Mouse (Mus musculus) left cerebral cortex, adult 11 months (tissue): ENCODE data around the gene Prr5.
"Not testable (repeated sequence)": the region's sequence is repeated elsewhere in the genome, so short reads cannot be mapped to it uniquely, and the experiment has no call there.

ENCODE experiments used
- DNase-seq: peaks from one replicate; pipeline ENCODE4 v3.0.0; 2022; ENCODE audit warnings: low spot score

Prr5 gene

GRCm38 (mm10) chr15:84714730-84715129, 45.3 kb downstream of the Prr5 start:
- no peak for DNase-seq

- no peak for DNase-seq
Measured at GRCm38 (mm10) chr15:84715132-84715531, 45.7 kb downstream of the Prr5 start.

- DNase-seq: not testable (repeated sequence)
Measured at GRCm38 (mm10) chr15:84717570-84718270, 48.3 kb downstream of the Prr5 start.

- no peak for DNase-seq
Measured at GRCm38 (mm10) chr15:84718785-84719184, 49.4 kb downstream of the Prr5 start.

- DNase-seq: no peak
Measured at GRCm38 (mm10) chr15:84719791-84720190, 50.4 kb downstream of the Prr5 start, which contains the start of gene Arhgap8. Gene Arhgap8, plus strand, starts transcription at chr15:84720052.

- no peak for DNase-seq
Measured at GRCm38 (mm10) chr15:84720291-84721204, 51.1 kb downstream of the Prr5 start.

GRCm38 (mm10) chr15:84723656-84724055, 54.2 kb downstream of the Prr5 start:
- not testable (repeated sequence) for DNase-seq

- DNase-seq: no peak
Measured at GRCm38 (mm10) chr15:84724199-84724598, 54.8 kb downstream of the Prr5 start.

- no peak for DNase-seq
Measured at GRCm38 (mm10) chr15:84729685-84730084, 60.3 kb downstream of the Prr5 start.

- no peak for DNase-seq
Measured at GRCm38 (mm10) chr15:84730893-84731292, 61.5 kb downstream of the Prr5 start.

GRCm38 (mm10) chr15:84731676-84732424, 62.4 kb downstream of the Prr5 start:
- DNase-seq: no peak

- no peak for DNase-seq
Measured at GRCm38 (mm10) chr15:84732425-84732749, 63.0 kb downstream of the Prr5 start.

- DNase-seq: no peak
Measured at GRCm38 (mm10) chr15:84736346-84736993, 67.0 kb downstream of the Prr5 start.

GRCm38 (mm10) chr15:84736994-84737346, 67.5 kb downstream of the Prr5 start:
- DNase-seq: no peak

GRCm38 (mm10) chr15:84738246-84738645, 68.8 kb downstream of the Prr5 start:
- no peak for DNase-seq

GRCm38 (mm10) chr15:84741573-84741972, 72.2 kb downstream of the Prr5 start:
- no peak for DNase-seq

GRCm38 (mm10) chr15:84743347-84743746, 73.9 kb downstream of the Prr5 start:
- no peak for DNase-seq

- DNase-seq: no peak
Measured at GRCm38 (mm10) chr15:84744308-84744707, 74.9 kb downstream of the Prr5 start.

GRCm38 (mm10) chr15:84745831-84746230, 76.4 kb downstream of the Prr5 start:
- no peak for DNase-seq
